Mouse (Mus musculus) intestine, embryonic 15.5 days (tissue): Measurements from ENCODE around the gene 1810010H24Rik. TPM values are rescaled to one million over a fixed set of nuclear protein-coding genes. Genes with fewer than 3 reads are reported as not detected.
A peak's percentile ranks its signal among the peaks of the same experiment; 100 is the strongest.

Experiments used
- ATAC-seq: fragments of 200-750 bp; cut with Nextera tagmentation; 2 replicates; pipeline ENCODE4 v1.8.0; 2017; ENCODE audit warnings: moderate TSS enrichment, moderate library complexity
- H3K27ac ChIP-seq: fragments of 300-500 bp; sonication (generic); 2 replicates; pipeline ENCODE4 v1.5.1; 2015; ENCODE audit warnings: mild to moderate bottlenecking, inconsistent platforms
- H3K27me3 ChIP-seq: fragments of 300-500 bp; sonication (generic); replicated peaks from 2 replicates; pipeline ENCODE4 v1.6.1; 2015; ENCODE audit warnings: inconsistent platforms
- H3K36me3 ChIP-seq: fragments of 300-500 bp; sonication (generic); 2 replicates; pipeline ENCODE4 v1.6.1; 2015; ENCODE audit warnings: inconsistent platforms
- H3K4me1 ChIP-seq: fragments of 300-500 bp; sonication (generic); replicated peaks from 2 replicates; pipeline ENCODE4 v1.6.1; 2015; ENCODE audit warnings: inconsistent platforms
- H3K4me2 ChIP-seq: fragments of 300-500 bp; sonication (generic); replicated peaks from 2 replicates; pipeline ENCODE4 v1.6.1; 2015; ENCODE audit warnings: mild to moderate bottlenecking, inconsistent platforms
- H3K4me3 ChIP-seq: fragments of 300-500 bp; sonication (generic); replicated peaks from 2 replicates; pipeline ENCODE4 v1.5.1; 2015; ENCODE audit warnings: inconsistent platforms
- H3K9ac ChIP-seq: fragments of 300-500 bp; sonication (generic); 2 replicates; pipeline ENCODE4 v1.6.1; 2015; ENCODE audit warnings: inconsistent platforms
- H3K9me3 ChIP-seq: fragments of 300-500 bp; sonication (generic); 2 replicates; pipeline ENCODE4 v1.6.1; 2016; ENCODE audit warnings: inconsistent platforms
- WGBS: fragments of 180-500 bp; shearing (Covaris S2); methylation state at CpG from one replicate; pipeline ENCODE4 v1.1.7; 2015; 5-methylcytosine and 5-hydroxymethylcytosine counted together
- polyA plus RNA-seq: library from polyadenylated mRNA; unstranded; fragments of >200 nt; fragmentation: Nextera tagmentation; extraction: Ambion mirVana; gene quantifications from 2 replicates; pipeline ENCODE4 v1.2.1, GENCODE M21; 2015

The 1810010H24Rik gene
- polyA plus RNA-seq, 1 experiment from 2014 or later: 3.0 TPM

DNA sequence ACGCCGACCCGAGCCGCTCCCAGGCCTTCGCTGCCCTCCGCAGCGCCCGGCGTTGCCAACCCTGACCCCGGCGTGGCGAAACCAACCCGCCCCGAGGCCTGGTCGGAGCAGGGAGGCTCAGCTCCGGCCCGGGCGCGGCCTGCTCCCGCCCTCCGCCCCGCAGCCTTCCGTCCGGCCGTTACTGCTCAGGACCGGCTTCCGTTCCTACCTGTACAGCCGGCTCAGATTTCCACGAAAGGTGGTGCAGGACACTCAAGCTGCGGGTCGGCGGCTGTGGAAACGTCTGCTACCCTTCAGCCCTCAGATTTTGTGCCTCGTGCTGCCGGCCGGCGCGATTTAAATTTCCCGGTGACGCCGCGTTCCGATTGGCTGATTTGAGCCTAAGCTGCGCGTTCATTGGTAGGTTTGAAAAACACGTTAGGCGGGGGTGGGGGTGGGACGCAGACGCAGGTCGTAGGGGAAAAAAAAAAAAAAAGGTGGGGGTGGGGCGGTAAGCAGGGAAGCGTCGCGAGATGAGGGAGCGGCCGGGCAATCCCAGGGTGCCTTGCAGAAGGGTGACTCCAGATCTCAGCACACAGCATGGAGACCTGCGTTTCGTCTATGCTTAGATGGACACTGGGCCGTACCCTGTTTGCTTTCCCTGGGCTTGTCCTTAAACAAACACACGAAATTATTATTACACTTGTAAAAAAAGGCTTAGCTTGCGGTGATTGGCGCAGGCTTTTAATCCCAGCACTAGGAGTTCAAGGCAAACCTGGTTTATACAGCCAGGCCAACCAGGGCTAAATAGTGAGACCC lies 26.1 kb upstream of the 1810010H24Rik start, which contains the start of gene Kpna2:
TSS of gene Kpna2 (minus strand) at position 391 of the 798 bp plus-strand sequence.
- H3K27ac ChIP-seq: peak within 1 kb of the TSS; percentile 93
- no peaks in the 10 kb centered on the region for H3K9me3 ChIP-seq
- H3K4me2 ChIP-seq: peak within 1 kb of the TSS; percentile 63
- peak; percentile 97 for ATAC-seq
- WGBS: under 1% methylated on average over 62 of the region's 62 CpGs
- H3K9ac ChIP-seq: peak within 1 kb of the TSS; percentile 91
- H3K36me3 ChIP-seq: no peaks in the 10 kb centered on the region
- 0 out of 2 replicates have a peak, but pooled peaks cover 2% of the 10 kb centered on the region for H3K4me1 ChIP-seq
- no peaks in the 10 kb centered on the region for H3K27me3 ChIP-seq
- H3K4me3 ChIP-seq: peak within 1 kb of the TSS; percentile 98

- H3K4me1 ChIP-seq: 0 out of 2 replicates have a peak, but pooled peaks cover 2% of the 10 kb centered on the region
- H3K27me3 ChIP-seq: no peaks in the 10 kb centered on the region
- H3K4me2 ChIP-seq: peak overlapping the region; percentile 48
- 74% methylated on average over 9 of the region's 9 CpGs for WGBS
- H3K9ac ChIP-seq: peak overlapping the region; percentile 8; the same call in 1 of the 2 replicates
- no peak for ATAC-seq
- H3K36me3 ChIP-seq: no peaks in the 10 kb centered on the region
- peak overlapping the region; percentile 19 for H3K27ac ChIP-seq
- no peaks in the 10 kb centered on the region for H3K9me3 ChIP-seq
- H3K4me3 ChIP-seq: peak overlapping the region; percentile 15
These were observed 25.4 kb upstream of the 1810010H24Rik start for GRCm38 (mm10) chr11:106999949-107000513.

GRCm38 (mm10) chr11:107001760-107002675 lies 23.5 kb upstream of the 1810010H24Rik start:
- 47% methylated on average over 8 of the region's 8 CpGs for WGBS
- no peak overlapping the region for H3K27ac ChIP-seq

DNA sequence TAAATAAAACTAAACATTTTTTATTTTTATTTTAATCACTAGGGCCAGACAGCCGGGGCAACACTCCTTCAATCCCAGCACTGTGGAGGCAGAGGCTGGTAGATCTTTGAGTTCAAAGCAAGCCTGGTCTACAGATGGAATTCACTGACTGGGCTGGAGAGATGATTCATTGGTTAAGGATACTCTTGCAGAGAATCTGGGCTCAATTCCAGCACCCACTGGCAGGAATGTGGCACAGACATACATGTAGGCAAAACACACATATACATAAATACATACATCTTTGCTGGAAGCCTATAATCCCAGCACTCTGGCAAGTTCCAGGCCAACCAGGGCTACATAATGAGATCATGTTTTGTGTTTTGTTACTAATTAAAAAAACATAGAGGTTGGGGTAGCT lies 19.9 kb upstream of the 1810010H24Rik start:
- Histone ChIP-seq H3K36me3 (no peaks in the 10 kb centered on the region), H3K4me1 (no peaks in the 10 kb centered on the region), H3K27me3 (no peaks in the 10 kb centered on the region), H3K4me3 (no peak overlapping the region), H3K9me3 (no peaks in the 10 kb centered on the region), H3K4me2 (no peak overlapping the region), H3K27ac (no peak overlapping the region), H3K9ac (no peak overlapping the region)
- ATAC-seq: no peak
- 86% methylated on average over 1 of the region's 1 CpGs for WGBS

More at GRCm38 (mm10) chr11:107001760-107002675, 23.5 kb upstream of the 1810010H24Rik start:
- no peaks in the 10 kb centered on the region for H3K36me3 ChIP-seq
- no peak overlapping the region for H3K4me2 ChIP-seq
- no peaks in the 10 kb centered on the region for H3K27me3 ChIP-seq
- H3K4me3 ChIP-seq: no peak overlapping the region
- no peak overlapping the region for H3K9ac ChIP-seq
- no peaks in the 10 kb centered on the region for H3K4me1 ChIP-seq
- no peak for ATAC-seq
- H3K9me3 ChIP-seq: no peaks in the 10 kb centered on the region

DNA sequence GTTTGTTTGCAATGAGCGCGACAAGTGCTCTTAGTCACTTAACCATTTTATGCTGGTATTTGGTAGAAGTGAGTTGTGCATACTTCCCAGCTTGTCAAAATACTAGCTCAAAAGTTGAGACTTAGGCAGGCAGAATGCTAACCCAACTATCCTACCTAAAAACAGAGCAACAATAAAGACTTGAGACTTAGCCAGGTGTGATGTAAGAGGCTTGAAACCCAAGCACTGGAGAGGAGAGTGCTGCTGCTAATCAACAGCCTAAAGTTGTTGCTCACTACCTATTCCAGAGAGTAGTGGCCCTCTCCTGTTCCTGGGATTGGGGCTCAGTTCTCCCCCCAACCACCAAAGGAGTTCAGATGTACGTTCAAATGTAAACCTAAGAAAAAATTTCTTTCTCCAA lies 15.0 kb upstream of the 1810010H24Rik start:
- H3K27me3 ChIP-seq: no peaks in the 10 kb centered on the region
- WGBS: 80% methylated on average over 3 of the region's 3 CpGs
- H3K4me1 ChIP-seq: peaks cover 8% of the 10 kb centered on the region
- no peak overlapping the region for H3K4me3 ChIP-seq
- H3K9me3 ChIP-seq: no peaks in the 10 kb centered on the region
- no peak overlapping the region for H3K4me2 ChIP-seq
- H3K27ac ChIP-seq: no peak overlapping the region
- no peak overlapping the region for H3K9ac ChIP-seq
- H3K36me3 ChIP-seq: no peaks in the 10 kb centered on the region
- ATAC-seq: no peak

DNA sequence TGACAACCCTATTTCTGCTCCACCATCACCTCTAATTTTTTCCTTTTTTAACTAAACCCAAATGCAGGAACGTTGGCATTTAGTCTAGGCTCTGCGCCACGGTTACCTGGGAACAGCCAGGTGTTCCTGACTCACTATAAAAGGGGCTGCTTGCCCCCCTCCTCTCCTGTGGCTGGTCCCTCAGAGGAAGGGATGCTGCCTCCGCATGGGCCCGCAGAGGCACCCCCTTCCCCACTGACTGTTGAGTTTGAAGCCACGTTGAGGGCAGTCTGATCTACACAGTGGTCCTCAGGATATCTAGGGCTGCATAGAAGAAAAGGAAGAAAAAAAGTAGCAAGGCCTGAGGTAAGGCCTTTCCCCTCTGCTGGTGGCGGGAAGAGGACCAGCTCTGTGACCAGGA lies 14.3 kb upstream of the 1810010H24Rik start:
- WGBS: 69% methylated on average over 7 of the region's 7 CpGs
- ATAC-seq: no peak
- H3K9me3 ChIP-seq: no peaks in the 10 kb centered on the region
- H3K9ac ChIP-seq: no peak overlapping the region
- H3K4me1 ChIP-seq: peaks cover 8% of the 10 kb centered on the region
- peak overlapping the region; percentile 52; the same call in 1 of the 2 replicates for H3K4me2 ChIP-seq
- H3K27ac ChIP-seq: peak overlapping the region; percentile 94; the same call in 1 of the 2 replicates
- H3K36me3 ChIP-seq: no peaks in the 10 kb centered on the region
- H3K4me3 ChIP-seq: no peak overlapping the region
- no peaks in the 10 kb centered on the region for H3K27me3 ChIP-seq

- no peaks in the 10 kb centered on the region for H3K36me3 ChIP-seq
- WGBS: 22% methylated on average over 18 of the region's 18 CpGs
- peaks cover 8% of the 10 kb centered on the region for H3K4me1 ChIP-seq
- H3K27ac ChIP-seq: peak overlapping the region; percentile 94
- H3K27me3 ChIP-seq: no peaks in the 10 kb centered on the region
- peak overlapping the region; percentile 50 for H3K4me3 ChIP-seq
- H3K9ac ChIP-seq: peak overlapping the region; percentile 64
- ATAC-seq: no peak
- H3K9me3 ChIP-seq: no peaks in the 10 kb centered on the region
- peak overlapping the region; percentile 52 for H3K4me2 ChIP-seq
These were observed 13.7 kb upstream of the 1810010H24Rik start for GRCm38 (mm10) chr11:107011669-107012323.

- Histone ChIP-seq H3K4me3 (peak overlapping the region; percentile 50), H3K27ac (peak overlapping the region; percentile 94), H3K9me3 (no peaks in the 10 kb centered on the region), H3K4me1 (peaks cover 8% of the 10 kb centered on the region), H3K36me3 (no peaks in the 10 kb centered on the region), H3K4me2 (peak overlapping the region; percentile 52), H3K27me3 (no peaks in the 10 kb centered on the region), H3K9ac (peak overlapping the region; percentile 64)
- under 1% methylated on average over 37 of the region's 37 CpGs for WGBS
- peak; percentile 95 for ATAC-seq
These were observed 13.0 kb upstream of the 1810010H24Rik start for GRCm38 (mm10) chr11:107012324-107013017.

DNA sequence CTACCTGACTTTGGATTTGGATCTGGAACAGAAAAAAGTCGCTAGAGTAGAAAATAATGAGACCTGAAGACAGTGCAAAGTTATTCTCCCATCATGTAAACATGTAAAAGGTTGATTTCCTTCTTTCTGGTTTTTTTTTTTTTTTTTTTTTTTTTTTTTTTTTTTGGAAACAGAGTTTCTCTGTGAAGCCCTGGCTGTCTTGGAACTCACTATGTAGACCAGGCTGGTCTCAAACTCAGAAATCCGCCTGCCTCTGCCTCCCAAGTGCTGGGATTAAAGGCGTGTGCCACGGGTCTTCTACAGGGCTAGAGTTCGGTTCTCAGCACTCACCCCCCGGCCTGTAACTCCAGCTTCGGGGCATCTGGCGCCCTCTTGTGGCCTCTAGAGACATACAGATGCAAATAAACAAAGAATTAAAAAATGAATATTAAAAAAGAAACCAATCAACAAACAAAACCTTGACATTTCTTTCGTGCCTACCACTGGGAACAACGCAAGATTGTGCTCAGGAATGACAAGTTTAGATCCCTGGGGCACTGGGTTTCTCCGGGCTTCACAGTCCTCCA lies 11.4 kb upstream of the 1810010H24Rik start:
- ATAC-seq: no peak
- Histone ChIP-seq H3K27me3 (no peaks in the 10 kb centered on the region), H3K4me3 (no peak overlapping the region), H3K27ac (peak overlapping the region; percentile 70), H3K36me3 (no peaks in the 10 kb centered on the region), H3K4me2 (no peak overlapping the region), H3K9me3 (no peaks in the 10 kb centered on the region), H3K9ac (no peak overlapping the region), H3K4me1 (peaks cover 8% of the 10 kb centered on the region)
- WGBS: 78% methylated on average over 11 of the region's 11 CpGs

DNA sequence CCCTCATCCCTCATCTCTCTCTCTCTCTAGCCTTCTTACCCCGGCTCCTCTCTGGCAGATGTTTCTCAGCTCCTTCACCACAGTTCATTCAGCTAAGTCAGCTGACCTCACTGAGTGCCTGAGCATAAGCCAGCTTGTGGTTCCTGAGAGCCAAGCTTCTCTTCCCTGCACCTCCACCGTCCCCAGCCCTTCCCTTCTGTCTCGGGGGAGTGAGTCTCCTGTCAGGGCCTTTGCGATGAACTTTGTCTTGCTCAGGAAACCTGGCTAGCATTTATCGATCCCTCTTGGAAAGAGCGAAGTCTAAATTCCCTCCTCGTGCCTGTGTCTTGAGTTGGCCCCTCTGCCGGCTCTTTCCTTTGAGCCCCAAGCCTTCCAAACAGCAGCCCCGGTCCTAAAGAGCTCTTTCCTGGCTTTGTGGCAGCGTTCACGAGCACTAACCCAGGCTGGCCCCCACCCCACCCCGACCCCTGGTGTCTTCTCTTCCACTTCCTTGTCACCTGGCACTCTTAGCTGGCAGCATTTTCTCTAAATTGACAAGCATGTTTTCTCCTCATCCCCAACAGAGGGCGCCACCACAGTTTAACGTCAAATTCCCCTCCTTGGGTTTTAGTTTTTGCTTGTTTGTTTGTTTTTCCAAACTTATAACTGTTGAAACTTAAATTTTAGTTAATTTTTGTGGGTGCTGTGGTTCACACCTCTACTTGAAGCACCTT lies 10.7 kb upstream of the 1810010H24Rik start:
- Histone ChIP-seq H3K4me2 (peak overlapping the region; percentile 36), H3K4me1 (peaks cover 8% of the 10 kb centered on the region), H3K9ac (peak overlapping the region; percentile 14; the same call in 1 of the 2 replicates), H3K27ac (peak overlapping the region; percentile 70), H3K36me3 (no peaks in the 10 kb centered on the region), H3K27me3 (no peaks in the 10 kb centered on the region), H3K9me3 (no peaks in the 10 kb centered on the region), H3K4me3 (no peak overlapping the region)
- ATAC-seq: peak; percentile 28
- 34% methylated on average over 14 of the region's 14 CpGs for WGBS
